Mouse (Mus musculus) ovary, postnatal 14 days (tissue): Measurements from ENCODE around the gene Dnajc4.

Experiments
- DNase-seq: peaks from one replicate; pipeline ENCODE4 v3.0.0; 2022; ENCODE audit warnings: low spot score

Dnajc4 gene

DNA sequence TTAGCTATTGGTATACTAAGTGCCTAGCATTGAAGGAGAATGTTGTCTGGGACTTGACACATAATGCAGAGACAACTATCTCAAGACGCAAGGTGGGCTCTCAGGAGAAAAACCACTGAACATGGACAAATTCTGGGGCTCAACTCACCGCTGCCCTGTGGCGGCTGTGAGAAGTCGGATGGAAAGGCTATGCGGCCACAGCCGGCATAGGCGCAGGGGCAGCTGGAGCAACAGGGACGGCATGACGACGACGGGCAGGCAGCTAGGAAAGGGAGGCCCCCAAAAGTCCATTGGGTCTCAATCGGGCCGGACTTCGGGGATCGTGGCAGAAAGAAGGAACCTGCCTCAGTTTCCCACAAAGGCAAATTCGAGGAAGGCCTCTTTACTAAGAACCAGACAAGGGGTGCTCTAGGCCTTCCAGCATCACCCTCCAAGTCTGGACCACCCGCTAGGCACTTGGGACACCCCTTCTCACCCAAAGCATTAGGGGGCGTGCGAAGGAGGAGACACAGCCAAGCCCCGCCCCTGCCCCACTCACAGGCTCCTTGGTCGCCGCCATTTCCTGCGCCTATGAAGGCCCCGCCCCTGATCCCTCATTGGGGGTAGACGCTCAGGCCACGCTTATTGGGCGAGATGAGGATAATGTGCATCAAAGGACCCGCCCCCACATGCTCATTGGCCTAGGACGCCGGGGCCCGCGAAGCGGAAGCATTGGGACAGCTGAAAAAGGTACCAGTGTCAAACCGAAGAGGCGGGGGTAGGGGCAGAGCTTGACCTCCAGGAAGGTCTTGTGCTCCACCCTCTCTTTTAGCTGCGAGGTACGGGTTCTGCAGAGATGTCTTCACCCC, at the start of gene Dnajc4:
Dnajc4 (minus strand) TSS at position 562 of the 848 bp plus-strand sequence.
- peak; percentile 87 for DNase-seq

DNA sequence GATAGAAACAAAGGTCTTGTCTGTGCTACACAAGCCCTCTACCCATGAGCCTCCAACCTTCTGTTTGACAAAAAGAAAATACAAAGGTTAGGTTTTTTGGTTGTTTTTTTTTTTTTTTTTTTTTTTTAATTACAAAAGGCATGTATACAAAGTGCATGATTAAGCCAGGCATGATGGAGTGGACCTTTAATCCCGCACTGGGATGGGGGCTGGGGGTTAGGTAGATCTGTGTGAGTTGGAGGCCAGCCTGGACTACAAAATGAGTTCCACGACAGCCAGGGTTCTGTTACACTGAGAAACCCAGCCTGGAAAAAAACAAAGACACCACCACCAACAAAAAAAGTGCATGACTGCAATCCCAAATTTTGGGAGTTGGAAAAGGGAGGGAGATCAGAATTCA, 48.8 kb upstream of the Dnajc4 start:
- DNase-seq, result no peak

DNA sequence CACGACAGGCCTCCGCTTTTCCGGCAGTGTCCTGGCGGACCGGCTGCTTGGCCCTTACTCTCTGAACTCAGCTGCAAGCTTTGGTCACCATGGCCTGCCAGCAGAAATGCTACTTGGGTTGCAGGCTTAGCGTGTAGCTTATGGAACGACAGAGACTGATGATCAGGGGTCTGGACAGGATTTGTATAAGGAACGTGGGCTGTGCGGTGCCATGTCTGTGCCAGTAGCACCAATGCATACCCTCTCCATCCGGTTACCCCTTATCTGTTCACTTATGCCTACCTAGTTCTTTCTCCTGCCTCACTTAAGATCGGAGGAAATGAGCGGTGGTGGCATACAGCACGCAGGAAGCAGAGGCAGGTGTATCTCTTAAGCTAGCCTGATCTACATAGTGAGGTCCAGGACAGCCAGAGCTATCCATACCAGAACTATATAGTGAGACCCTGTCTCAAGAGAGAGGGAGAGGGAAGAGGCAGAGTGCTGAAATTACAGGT, 48.3 kb upstream of the Dnajc4 start:
- DNase-seq, result no peak

DNA sequence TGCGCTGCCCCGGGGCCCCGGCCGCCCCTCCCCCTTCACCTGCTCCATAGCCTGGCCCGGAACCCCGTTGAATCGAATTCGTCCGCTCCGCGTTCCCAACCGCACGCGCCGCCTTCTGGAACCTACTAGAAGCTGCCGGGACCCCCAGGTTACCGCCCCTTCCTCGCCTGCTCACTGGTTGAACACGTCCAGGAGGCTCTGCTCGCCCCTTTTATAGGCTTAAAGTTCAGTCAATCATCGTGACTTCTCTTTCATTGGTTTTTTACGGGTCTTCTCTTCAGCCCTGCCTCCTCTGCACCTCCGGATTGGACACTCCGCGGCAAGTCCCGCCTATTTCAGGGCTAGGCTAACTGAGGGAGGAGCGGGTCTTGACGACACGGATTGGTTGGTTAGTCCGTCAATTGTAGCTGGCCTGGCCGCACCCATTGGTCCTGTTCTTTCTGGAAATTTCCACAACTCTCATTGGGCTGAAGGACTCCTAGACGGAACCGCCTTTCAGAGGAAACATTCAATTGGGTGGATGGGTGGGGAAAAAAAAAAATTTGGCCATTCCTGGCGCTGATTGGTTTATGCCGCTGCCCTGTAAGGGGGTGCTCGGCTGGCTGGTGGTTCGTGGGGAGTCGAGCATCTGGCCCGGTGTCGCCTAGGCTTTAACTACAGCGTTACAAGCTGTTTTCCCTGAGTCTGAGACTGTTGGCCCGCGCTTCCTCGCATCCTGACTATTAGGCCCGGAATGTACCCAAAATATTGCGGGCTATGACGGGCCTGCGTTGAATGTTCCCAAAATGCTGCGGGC, 47.7 kb upstream of the Dnajc4 start, which contains the start of gene Stip1:
Stip1 (minus strand) TSS at position 127 of the 796 bp plus-strand sequence.
- DNase-seq, result peak; percentile 94

DNA sequence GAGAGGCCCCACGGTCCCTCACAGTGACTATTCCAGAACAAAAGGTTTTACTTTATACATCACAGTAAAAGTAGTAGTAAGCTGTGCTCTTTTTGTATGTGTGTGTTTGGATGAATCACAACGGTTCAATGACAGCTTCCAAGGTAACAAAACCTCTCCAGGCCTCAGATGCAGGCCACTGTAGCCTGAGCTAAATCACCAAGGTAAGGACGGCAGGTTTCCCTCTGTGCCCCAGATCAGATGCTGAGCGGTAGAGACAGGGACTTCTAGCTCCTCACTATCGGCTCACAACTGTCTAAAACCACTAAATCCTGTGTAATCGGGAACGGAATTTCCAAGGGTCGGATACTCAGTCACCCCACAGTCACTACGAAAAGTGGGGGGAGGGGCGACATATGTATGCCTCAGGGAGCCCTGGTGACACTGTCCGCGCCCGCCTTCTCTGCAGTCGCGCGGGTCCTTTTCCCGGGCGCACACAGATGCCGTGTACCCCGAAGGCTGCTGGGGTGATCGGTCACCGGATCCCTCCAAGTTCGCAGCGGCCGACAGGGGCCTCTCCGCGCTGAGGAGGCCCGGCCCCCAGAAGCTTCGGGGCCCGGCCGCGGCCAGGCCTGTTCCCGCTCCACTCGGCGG, 46.8 kb upstream of the Dnajc4 start:
- peak; percentile 43 for DNase-seq

DNA sequence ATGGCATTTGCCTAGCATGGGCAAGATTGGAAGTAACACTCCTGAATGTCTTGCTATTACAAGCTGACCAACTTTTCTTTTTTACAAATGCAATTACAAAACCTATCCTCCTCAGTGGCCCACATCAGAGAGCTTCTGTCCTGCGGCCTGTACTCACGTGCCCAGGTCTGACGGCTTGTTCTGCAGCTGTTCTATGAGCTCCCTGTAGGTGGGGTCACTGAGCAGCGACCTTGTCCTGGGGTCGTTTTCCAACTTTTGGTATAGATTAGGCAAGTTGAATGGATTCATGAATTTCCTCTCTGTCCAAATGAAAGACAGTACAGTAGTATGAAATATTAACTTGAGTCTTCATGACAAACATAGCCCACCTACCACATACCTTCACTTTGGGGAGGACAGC, 41.6 kb upstream of the Dnajc4 start:
- DNase-seq, result no peak

DNA sequence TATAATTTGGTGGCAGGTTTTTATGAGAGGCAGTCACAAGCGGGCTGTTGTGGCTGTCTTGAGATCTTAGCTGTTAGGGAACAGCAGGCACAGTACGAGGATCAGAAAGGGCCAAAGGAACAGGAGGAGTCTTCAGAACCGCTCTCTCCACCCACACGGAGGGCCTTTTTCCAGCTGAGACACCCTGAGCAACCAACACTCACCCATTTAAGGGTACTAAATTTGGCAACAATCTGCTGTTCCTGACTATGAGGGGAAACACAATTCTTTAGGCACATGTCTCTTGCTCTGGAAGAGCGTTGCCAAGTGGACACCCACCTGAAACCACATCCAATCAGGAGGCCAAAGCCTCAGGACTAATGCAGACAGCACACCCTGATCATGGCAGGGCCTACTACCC, 37.2 kb upstream of the Dnajc4 start:
- no peak for DNase-seq

DNA sequence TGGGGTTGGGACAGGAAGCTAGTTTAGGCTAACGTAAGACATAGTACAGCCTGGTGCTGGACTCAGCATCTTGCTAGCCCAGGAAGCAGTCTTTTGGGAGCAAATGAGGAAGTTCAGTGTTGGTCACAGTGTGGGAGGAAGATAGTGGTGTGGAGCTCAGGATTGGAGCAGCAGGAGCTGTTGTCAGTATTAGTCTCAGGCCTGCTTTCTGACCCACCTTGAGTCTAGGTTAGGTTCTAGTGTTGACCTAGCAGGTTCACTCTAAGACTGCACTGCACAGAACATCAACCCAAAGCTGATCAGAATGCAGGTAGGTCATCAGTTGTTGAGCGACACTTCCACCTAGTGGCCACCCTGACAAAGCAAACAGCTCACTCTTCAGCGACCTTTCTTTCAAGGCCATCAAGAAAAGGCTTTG, 27.9 kb upstream of the Dnajc4 start:
- peak; percentile 33 for DNase-seq

DNA sequence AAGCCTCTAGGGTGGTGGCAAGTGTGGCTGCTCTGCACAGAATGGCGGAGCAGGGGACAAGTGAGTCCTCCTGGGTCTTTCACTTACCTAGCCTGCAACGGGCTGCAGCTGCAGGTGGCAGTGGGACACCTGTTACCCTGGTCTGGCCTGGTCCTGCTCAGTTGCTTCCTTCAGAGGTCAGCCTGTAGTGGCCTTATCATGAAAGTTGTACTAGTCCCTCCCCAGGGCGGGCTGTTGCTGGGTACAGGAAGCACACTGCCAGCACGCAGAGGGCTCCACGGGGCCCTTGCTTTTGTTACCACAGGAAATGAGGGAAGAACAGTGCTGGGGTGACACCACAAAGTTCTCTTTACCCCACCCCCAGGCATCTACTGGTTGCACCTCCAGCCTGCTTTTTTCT, 26.8 kb upstream of the Dnajc4 start, which contains the start of gene Fermt3:
Fermt3 (minus strand) TSS at position 279 of the 400 bp plus-strand sequence.
- no peak for DNase-seq

DNA sequence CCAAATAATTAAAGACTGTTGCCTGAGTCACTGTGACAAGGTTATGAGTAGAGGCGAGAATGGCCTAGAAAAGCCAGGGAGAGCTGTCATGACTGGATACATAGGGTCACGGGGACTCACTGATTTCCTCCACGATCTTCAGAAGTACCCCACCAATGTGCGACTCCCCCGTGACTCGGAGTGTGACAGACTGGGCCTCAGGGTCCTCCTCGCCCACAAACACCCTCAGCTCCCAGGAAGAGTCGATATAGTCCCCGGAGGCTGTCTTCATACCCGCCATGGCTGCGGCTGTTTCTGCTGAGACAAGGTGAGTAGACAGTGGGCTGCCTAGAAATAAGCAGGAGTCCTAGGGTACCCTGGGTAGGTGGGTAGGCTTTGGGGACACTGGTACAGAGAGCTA, 26.2 kb upstream of the Dnajc4 start:
- no peak for DNase-seq

DNA sequence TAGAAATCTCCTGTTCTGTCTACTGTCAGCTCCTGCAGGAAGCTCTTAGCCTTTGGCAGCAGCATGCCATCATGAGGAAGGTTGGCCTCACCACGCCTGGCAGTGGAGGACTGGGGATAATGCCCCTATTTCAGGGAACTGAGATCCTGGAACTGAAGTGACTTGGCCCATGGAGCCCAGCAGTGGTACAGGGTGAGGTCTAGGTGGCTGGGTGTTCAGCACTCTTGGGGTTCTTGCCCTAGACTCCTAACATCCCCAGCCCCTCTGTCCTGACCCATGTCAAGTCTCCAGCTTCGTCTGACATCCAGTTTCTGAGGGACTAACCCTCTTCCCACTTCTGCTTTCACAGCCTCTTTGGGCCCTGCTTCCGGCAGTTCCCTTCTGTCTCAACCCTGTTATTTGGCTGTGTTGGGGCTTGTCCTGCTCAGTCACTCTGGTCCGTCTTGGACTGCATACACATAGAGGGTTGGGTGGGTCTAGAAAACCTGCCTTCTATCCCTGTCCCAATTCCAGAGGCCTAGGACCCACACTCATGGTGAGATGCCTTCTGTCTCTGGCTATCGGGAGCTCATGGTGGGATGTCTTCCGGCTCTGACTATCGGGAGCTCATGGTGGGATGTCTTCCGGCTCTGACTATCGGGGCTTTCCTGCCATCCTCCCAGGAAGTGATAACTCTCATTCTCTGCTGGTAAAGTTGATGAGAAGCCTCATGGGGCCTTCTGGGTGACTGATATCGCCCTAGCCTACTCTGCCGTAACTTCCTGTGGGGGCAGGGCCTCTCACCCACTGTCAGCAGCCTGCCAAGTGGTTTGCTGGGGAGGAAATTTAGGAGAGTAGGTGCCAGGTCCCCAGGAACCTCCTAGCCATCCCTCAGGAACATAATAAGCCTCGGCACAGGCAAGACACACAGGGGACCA, 25.4 kb upstream of the Dnajc4 start:
- no peak for DNase-seq

DNA sequence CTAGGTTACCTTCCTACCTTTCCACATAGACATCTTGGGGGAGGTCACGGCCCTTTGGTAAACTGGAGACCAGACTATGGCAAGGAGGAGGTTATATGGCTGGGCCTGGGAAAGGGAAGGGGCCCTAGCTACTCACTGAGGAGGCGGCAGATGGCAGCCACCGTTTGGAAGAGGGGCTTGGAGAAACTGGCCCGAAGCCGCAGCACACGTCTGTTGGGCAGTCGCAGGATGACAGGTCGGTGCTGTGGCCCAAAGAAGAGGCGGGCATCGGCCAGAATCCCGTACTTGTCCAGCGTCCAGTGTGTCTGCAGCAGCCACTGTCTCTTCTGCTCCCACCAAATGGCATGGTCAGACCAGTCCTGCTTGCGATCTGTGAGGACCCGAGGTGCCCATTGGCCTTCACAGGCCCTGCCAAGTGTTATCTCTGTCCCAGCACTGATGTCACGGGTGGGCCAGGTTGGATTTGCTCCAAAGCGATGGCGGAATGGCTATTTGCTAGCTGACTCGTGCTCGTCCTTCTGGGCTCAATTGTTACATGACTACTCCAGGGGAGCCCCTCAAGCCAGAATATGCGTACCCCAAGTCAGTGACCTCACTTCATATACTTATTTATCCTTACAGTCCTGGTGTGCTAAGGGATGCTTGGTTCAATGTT, 22.2 kb upstream of the Dnajc4 start:
- DNase-seq, result no peak

DNA sequence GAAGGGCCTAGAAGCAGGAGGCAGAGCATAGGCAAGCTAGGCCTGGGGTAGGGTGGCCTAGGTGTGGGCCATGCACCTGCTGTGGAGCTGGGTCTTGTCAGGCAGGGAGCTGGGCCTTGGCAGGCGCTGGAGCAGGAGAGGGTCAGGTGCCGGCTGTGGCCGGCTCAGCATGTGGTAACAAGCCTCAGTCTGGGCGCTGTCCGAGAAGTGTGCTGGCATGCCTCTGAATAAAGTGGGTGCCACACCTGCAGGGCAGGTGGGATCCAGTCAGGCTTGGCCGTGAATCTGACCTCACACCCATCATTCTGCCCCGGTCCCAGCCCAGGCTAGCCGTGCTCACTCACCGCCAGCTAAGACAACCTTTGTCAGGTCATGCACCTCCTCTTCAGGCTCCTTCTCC, 21.6 kb upstream of the Dnajc4 start:
- no peak for DNase-seq

DNA sequence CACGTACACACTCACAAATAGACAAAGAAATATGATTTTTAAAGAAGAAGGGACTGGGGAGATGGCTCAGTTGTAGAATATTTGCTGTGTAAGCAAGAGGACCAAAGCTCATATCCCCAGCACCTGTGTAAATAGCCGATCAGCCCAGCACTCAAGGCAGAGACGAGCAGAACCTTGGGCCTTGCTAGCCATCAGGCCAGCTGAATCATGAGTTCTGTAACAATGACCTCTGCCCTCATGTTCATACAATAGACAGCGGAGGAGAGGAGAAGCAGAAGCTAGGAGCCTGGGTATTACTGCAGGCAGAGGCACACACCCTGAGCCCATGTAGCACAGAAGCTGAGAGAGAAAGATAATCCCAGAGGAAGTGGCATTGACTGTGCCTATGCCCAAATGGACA, 20.1 kb upstream of the Dnajc4 start:
- DNase-seq, result no peak

DNA sequence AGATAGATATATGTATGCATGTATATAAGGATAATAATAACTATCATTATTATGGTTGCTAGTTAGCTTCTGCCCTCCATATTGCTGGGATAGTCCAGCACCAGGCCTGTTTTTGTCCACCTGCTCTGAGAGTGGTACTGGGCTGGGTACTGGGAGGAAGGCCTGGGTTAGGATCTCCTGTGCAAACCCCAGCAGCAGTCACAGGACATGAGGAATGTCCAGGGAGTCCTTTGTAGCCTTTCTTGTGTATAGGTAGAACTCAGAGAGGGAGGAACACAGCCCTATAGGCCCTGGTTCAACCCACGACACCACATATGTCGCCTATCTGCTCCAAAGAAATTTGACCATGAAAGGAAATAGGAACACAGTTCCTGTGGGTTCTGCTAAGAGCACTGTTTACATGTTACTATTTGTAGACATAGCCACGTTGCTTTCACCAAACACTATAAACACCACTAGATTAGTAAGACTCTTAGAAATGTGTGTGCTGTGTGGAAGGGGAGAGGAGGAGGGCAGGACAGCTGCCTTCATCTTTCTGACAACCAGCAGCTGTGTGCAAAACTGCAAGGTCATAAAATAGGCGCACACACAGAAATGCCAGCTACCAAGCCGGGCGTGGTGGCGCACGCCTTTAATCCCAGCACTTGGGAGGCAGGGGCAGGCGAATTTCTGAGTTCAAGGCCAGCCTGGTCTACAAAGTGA, 14.7 kb upstream of the Dnajc4 start:
- DNase-seq, result no peak

DNA sequence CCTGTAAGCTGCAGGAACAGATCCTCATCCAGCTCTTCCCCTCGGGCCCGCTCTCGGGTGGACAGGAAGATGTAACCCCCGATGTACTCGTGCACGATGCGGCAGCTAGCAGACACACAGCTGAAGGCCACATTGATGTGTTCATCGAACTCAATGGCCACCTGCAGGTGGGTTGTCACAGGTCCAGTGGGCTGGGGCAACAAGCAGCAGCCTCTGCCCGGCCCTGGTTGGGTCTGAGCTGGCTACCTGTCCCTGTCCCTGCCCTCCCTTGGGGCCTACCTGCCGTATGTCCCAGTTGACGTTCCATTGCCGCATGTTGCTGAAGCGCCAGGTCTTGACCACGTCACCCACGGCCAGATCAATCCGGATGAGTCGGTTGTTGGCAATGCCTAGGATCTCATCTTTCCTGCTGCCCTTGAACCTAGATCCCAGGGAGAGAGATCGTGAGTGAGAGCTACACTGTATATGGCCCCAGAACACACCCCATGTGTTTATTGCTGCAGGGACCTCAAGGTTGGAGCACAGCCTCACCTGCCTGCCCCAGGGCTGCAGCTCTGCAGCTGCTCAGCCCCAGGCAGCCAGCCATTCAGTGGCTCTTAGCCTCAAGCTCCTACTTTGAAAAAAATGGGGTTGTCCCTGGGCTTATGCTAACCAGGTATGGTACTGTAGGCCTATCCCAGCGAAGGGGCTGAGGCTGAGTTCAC, 7.1 kb upstream of the Dnajc4 start:
- DNase-seq, result no peak

DNA sequence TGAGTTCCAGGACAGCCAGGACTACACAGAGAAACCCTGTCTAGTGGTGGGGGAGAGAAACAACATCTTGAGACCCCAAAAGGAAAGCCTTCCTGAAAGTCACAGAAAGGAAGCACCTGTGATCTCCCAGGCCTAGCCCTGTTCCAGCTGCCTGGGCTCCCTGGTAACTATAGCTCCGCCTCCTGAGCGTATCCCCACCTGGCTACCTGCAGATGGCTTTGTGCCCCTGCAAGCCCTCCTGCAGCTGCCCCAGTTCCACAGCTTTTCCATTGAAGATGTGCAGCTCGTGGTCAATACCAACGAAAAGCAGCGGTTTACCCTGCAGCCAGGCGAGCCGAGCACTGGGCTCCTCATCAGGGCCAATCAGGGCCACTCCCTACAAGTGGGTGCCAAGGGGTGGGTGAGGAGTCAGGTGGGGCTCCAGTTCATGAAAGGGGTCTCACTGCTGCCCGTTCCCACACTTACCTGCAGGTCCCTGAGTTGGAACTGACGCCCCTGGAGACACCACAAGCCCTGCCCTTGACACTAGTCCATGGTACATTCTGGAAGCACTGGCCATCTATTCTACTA, 5.4 kb upstream of the Dnajc4 start:
- DNase-seq, result no peak

DNA sequence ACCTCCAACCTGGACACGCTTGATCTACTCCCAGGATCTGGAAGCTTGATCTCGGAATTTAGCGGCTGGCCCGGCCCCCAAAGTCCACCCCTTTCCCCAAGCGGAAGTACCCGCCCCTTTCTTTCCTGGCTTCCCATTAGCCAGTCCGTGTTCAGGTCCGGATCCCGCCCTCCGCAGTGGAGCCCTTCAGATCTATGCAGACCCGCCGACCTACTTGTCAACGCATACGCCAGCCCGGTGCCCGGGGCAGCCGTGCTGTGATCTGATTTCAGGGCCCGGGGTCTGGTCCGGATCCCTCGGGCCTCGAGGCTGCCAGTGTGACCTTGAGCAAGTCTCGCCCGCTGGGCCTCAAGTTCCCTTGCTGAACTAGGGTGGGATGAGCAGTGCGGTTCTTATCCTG, 3.6 kb upstream of the Dnajc4 start, which contains the start of the genes Nudt22 and Trpt1:
Nudt22 (minus strand) TSS at position 112 of the 400 bp plus-strand sequence.
Trpt1 (plus strand) TSS at position 126 of the 400 bp plus-strand sequence.
- peak; percentile 69 for DNase-seq
